Mouse (Mus musculus): ENCODE data around the gene Slc20a1.

DNA sequence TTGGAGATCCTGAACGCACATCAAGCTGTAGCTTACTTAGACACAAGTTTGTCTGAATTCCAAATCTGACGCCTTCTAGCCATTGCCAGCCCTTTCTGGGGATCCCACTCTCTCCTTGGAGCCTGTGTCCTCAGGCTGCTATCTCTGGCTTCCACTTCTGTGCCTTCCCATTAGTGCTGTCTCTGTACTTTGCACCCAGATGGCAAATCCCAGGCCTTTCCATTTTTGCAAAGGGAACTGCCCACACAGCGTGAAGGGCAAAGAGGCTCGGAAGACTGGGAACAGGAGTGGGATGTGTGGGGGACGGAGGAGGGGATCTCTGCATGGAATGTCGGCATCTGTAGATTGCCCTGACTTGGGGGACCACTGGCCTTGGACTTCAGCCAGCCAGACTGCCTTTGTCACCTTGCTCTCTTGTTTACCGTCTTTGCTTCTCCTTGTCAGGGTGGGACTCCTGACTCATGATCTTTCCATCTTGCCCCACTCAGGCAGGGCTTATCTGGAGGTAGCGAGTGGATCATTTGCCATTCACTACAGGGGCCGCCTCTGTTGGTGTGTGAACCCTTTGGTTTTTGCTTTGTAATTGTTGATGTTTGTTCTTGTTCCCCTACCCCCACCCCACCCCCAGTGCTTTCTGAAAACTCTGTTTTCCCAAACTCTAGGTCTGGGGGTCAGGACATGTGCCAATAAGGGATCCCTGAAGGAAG is 42.3 kb downstream of the Slc20a1 start:
- no peak for TF ChIP-seq CTCF (conservative IDR thresholded peaks at IDR 0.05; ENCODE audit: low read length)
- TF ChIP-seq POU5F1 (IDR thresholded peaks at IDR 0.05; ENCODE audit: borderline replicate concordance, low read length), result no peak
- no peak for TF ChIP-seq NANOG (IDR thresholded peaks at IDR 0.05; ENCODE audit: borderline replicate concordance, low read length)

Data from E14TG2a.4 (cell line).